Mouse (Mus musculus): ENCODE measurements around the gene Gm14326. TPM values are rescaled to one million over a fixed set of nuclear protein-coding genes. Genes with fewer than 3 reads are reported as not detected.

Gene Gm14326
- total RNA-seq (2023) = 10 to 100 TPM in 1 of 2 experiments, 1 to 10 TPM in 1; 9.8 to 10.3 TPM

DNA sequence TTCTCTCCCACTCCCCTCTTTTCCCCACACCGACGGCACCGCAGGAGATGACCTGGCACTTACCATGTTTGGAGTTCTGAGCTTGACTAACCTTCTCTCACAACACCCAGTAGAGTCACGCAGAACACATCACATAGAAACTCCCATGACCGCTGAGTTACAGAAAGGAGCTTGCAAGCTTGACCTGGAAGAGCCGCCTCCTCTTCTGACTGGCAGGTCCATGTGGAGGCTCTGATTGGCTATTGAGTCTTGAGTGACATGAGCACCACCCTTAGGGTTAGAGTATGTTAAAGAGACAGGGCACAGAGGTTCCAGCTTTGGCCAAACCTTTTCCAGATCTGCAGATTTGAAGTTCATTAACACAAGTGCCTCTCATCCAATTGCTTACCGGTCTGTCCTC is at the start of gene Gm14326:
Gene Gm14326 (minus strand): TSS at position 153 of the 400 bp plus-strand sequence.

DNA sequence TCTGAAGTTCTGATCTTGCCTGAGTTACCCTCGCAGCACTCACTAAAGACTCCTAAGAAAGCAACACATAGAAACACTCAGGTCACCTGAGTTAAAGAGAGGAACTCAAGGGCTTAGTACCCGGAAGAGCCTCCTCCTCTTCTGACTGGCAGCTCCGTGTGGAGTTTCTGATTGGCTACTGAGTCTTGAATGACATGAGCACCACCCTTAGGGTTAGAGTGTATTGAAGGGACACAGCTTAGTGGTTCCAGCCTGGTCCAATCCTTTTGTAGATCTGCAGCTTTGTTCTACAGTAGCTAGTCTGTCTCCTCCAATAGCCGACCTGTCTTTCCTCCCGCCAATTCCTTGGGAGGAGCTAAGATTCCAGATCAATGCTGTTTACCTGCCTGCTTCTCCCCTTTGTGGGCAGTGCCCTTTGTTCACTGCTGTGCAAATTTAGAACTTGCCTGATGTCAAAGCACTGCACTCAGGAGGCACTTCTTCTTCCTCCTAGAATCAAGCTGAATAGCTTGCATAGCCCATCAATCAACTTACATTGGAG is 31.5 kb downstream of the Gm14326 start, which contains the start of gene Zfp972:
Gene Zfp972 (minus strand): TSS at position 51 of the 541 bp plus-strand sequence.

DNA sequence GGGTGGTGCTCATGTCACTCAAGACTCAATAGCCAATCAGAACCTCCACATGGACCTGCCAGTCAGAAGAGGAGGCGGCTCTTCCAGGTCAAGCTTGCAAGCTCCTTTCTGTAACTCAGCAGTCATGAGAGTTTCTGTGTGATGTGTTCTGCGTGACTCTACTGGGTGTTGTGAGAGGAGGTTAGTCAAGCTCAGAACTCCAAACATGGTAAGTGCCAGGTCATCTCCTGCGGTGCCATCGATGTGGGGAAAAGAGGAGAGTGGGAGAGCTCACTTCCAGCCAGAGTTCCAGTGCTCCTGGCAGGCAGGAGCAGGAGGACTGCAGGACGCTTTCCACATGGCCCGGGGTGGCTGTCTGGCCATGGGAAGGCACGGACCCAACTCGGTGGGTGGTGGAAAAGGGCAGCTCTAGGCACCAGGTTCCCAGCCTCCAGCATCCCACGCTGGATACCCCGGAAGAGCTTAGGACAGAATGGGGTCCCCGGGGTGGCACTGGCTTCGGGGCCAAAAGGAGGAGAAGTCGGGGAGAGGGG is 60.0 kb downstream of the Gm14326 start, which contains the start of gene Gm14327:
Gene Gm14327 (plus strand): TSS at position 51 of the 533 bp plus-strand sequence.

Other genes with a start within 250 kb of the Gm14326 start
- gene Gm14322, start 198.0 kb downstream of the Gm14326 start, total RNA-seq (2023) = 1 to 10 TPM; 3.5 to 3.8 TPM
- gene Gm14325, start 117.0 kb downstream of the Gm14326 start, total RNA-seq (2023) = 10 to 100 TPM; 14.3 TPM
- 1 to 10 TPM in 1 of 2 experiments, under 1 TPM in 1; 0.99 to 1.4 TPM for gene Gm14327, start 60.2 kb downstream of the Gm14326 start, total RNA-seq (2023)
- gene Zfp972, start 31.7 kb downstream of the Gm14326 start, total RNA-seq (2023) = not detected
- 10 to 100 TPM; 14.6 to 15.8 TPM for gene Zfp971, start 66.0 kb upstream of the Gm14326 start, total RNA-seq (2023)
- gene Zfp931, start 121.2 kb upstream of the Gm14326 start, total RNA-seq (2023) = 10 to 100 TPM; 13.8 to 17.2 TPM
- gene Phactr3, start 161.7 kb upstream of the Gm14326 start, total RNA-seq (2023) = under 1 TPM in 1 of 2 experiments, not detected in 1; 0.26 TPM

Measured in T-cell, adult 66 days (primary cell).